Mouse (Mus musculus) embryonic fibroblast, embryonic 13.5 days (primary cell): ENCODE results near the gene Zhx3.

Experiments
- CTCF ChIP-seq: IDR thresholded peaks from 2 replicates; pipeline ENCODE4 v1.5.1; 2011; ENCODE audit warnings: mild to moderate bottlenecking, control low read depth, low read length, moderate library complexity, borderline replicate concordance; ENCODE audit not compliant: insufficient read depth
- POLR2A ChIP-seq: IDR thresholded peaks from 2 replicates; pipeline ENCODE4 v1.6.1; 2011; ENCODE audit warnings: low read depth, mild to moderate bottlenecking, control low read depth, low read length, moderate library complexity

DNA sequence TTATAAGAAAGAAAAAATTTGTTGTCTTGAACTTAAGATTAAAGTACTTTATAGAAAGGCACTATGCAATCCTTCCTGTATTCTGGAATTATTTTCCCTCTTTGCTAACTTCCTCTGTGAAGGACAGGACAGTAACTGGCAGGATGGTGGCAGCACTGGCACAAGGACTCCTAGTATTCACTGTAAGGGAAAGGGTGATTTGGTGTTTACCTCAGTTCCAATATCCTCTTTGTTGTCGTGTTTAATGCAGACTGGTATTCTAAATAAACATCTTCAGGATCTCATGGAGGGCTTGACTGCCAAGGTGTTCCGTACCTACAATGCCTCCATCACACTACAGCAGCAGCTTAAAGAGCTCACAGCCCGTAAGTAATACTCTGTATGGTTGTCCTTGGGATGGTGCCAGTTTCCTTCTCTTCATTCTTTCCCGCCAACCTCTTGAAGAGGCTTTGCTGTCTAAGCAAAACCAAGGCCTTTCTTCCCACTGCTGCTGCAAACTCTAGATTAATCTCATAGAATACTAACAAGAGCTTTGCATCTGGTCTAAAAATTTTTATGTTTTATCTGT, 157.3 kb downstream of the Zhx3 start:
- TF ChIP-seq POLR2A (no peak), CTCF (no peak)
